Mouse (Mus musculus): ENCODE results near the gene Lgals1. TPM values are rescaled to one million over a fixed set of nuclear protein-coding genes. Genes with fewer than 3 reads are reported as not detected.

Lgals1 gene
- total RNA-seq, 2 experiments from 2014 or later = 745 to 991 TPM

GRCm38 (mm10) chr15:78934784-78935320 is 8.3 kb downstream of the Lgals1 start, which contains the start of gene Nol12:
TSS of gene Nol12 (plus strand) at chr15:78934933.
- peak; percentile 82 for ATAC-seq (replicated peaks; ENCODE audit: poor library complexity, severe bottlenecking)

GRCm38 (mm10) chr15:78936403-78936802 is 9.9 kb downstream of the Lgals1 start:
- ATAC-seq (replicated peaks; ENCODE audit: poor library complexity, severe bottlenecking) = no peak

- no peak for ATAC-seq (replicated peaks; ENCODE audit: poor library complexity, severe bottlenecking)
Measured at GRCm38 (mm10) chr15:78937311-78937710, 10.8 kb downstream of the Lgals1 start.

- ATAC-seq (replicated peaks; ENCODE audit: poor library complexity, severe bottlenecking) = no peak
Measured at GRCm38 (mm10) chr15:78937963-78938362, 11.4 kb downstream of the Lgals1 start.

GRCm38 (mm10) chr15:78940325-78940724 is 13.8 kb downstream of the Lgals1 start:
- no peak for ATAC-seq (replicated peaks; ENCODE audit: poor library complexity, severe bottlenecking)

GRCm38 (mm10) chr15:78942663-78943062 is 16.1 kb downstream of the Lgals1 start:
- ATAC-seq (replicated peaks; ENCODE audit: poor library complexity, severe bottlenecking) = peak; percentile 57

- ATAC-seq (replicated peaks; ENCODE audit: poor library complexity, severe bottlenecking) = no peak
Measured at GRCm38 (mm10) chr15:78946232-78946631, 19.7 kb downstream of the Lgals1 start.

GRCm38 (mm10) chr15:78947657-78948056 is 21.1 kb downstream of the Lgals1 start, which contains the start of gene Triobp:
TSS of gene Triobp (plus strand) at chr15:78947724.
- ATAC-seq (replicated peaks; ENCODE audit: poor library complexity, severe bottlenecking) = peak; percentile 96

GRCm38 (mm10) chr15:78948152-78948725 is 21.7 kb downstream of the Lgals1 start:
- ATAC-seq (replicated peaks; ENCODE audit: poor library complexity, severe bottlenecking) = no peak

GRCm38 (mm10) chr15:78948883-78949282 is 22.4 kb downstream of the Lgals1 start:
- no peak for ATAC-seq (replicated peaks; ENCODE audit: poor library complexity, severe bottlenecking)

- ATAC-seq (replicated peaks; ENCODE audit: poor library complexity, severe bottlenecking) = no peak
Measured at GRCm38 (mm10) chr15:78955663-78956062, 29.1 kb downstream of the Lgals1 start.

- peak; percentile 35 for ATAC-seq (replicated peaks; ENCODE audit: poor library complexity, severe bottlenecking)
Measured at GRCm38 (mm10) chr15:78956351-78956750, 29.8 kb downstream of the Lgals1 start.

GRCm38 (mm10) chr15:78957021-78957420 is 30.5 kb downstream of the Lgals1 start:
- ATAC-seq (replicated peaks; ENCODE audit: poor library complexity, severe bottlenecking) = no peak

GRCm38 (mm10) chr15:78959537-78959936 is 33.0 kb downstream of the Lgals1 start:
- ATAC-seq (replicated peaks; ENCODE audit: poor library complexity, severe bottlenecking) = no peak

- no peak for ATAC-seq (replicated peaks; ENCODE audit: poor library complexity, severe bottlenecking)
Measured at GRCm38 (mm10) chr15:78960088-78960487, 33.6 kb downstream of the Lgals1 start.

- peak; percentile 80 for ATAC-seq (replicated peaks; ENCODE audit: poor library complexity, severe bottlenecking)
Measured at GRCm38 (mm10) chr15:78962885-78963284, 36.4 kb downstream of the Lgals1 start.

GRCm38 (mm10) chr15:78971626-78972025 is 45.1 kb downstream of the Lgals1 start:
- ATAC-seq (replicated peaks; ENCODE audit: poor library complexity, severe bottlenecking) = no peak

- ATAC-seq (replicated peaks; ENCODE audit: poor library complexity, severe bottlenecking) = no peak
Measured at GRCm38 (mm10) chr15:78973950-78974349, 47.4 kb downstream of the Lgals1 start.

- ATAC-seq (replicated peaks; ENCODE audit: poor library complexity, severe bottlenecking) = no peak
Measured at GRCm38 (mm10) chr15:78977676-78978159, 51.2 kb downstream of the Lgals1 start.

- ATAC-seq (replicated peaks; ENCODE audit: poor library complexity, severe bottlenecking) = peak; percentile 55
Measured at GRCm38 (mm10) chr15:78978875-78979274, 52.4 kb downstream of the Lgals1 start.
